Mouse (Mus musculus) neutrophil, adult 65 days (primary cell): ENCODE measurements around the gene Wfdc9. TPM values are rescaled to one million over a fixed set of nuclear protein-coding genes. Genes with fewer than 3 reads are reported as not detected.

Experiments
- total RNA-seq: library from RNA; stranded (reverse); gene quantifications from 2 replicates; pipeline ENCODE4 v1.2.4, GENCODE M21; 2023

The Wfdc9 gene
- not detected in 2 replicates for total RNA-seq

GRCm38 (mm10) chr2:164656483-164656882 is at the start of gene Wfdc9:
TSS of gene Wfdc9 (minus strand) at chr2:164656583.

GRCm38 (mm10) chr2:164698201-164698600 is 41.8 kb upstream of the Wfdc9 start, which contains the start of gene Spint4:
TSS of gene Spint4 (plus strand) at chr2:164698501.

GRCm38 (mm10) chr2:164684807-164685206 is 28.4 kb upstream of the Wfdc9 start, which contains the start of gene Wfdc13:
TSS of gene Wfdc13 (plus strand) at chr2:164685107.

GRCm38 (mm10) chr2:164673987-164674386 is 17.6 kb upstream of the Wfdc9 start, which contains the start of gene Wfdc11:
TSS of gene Wfdc11 (minus strand) at chr2:164674087.

GRCm38 (mm10) chr2:164655858-164656257 is 525 bp downstream of the Wfdc9 start, which contains the start of gene Wfdc10:
TSS of gene Wfdc10 (plus strand) at chr2:164656046.

GRCm38 (mm10) chr2:164638696-164639095 is 17.7 kb downstream of the Wfdc9 start, which contains the start of gene Wfdc16:
TSS of gene Wfdc16 (minus strand) at chr2:164638796.

GRCm38 (mm10) chr2:164613471-164613870 is 42.9 kb downstream of the Wfdc9 start, which contains the start of the genes Wfdc6b and Wfdc8:
TSS of gene Wfdc6b (plus strand) at chr2:164613522.
TSS of gene Wfdc8 (minus strand) at chr2:164613626.

Other genes starting within 250 kb of the Wfdc9 start
- 1.4 and 5.3 TPM in 2 replicates for gene Sdc4, start 212.7 kb downstream of the Wfdc9 start, total RNA-seq
- 32.7 and 33.5 TPM in 2 replicates for gene Sys1, start 199.6 kb downstream of the Wfdc9 start, total RNA-seq
- 0.63 TPM in 1 of 2 replicates, not detected in the other for gene Gm20458, start 195.6 kb downstream of the Wfdc9 start, total RNA-seq
- not detected in 2 replicates for gene Trp53tg5, start 182.9 kb downstream of the Wfdc9 start, total RNA-seq
- 2.1 and 3.2 TPM in 2 replicates for gene Dbndd2, start 170.5 kb downstream of the Wfdc9 start, total RNA-seq
- 42.1 and 46.4 TPM in 2 replicates for gene Pigt, start 159.1 kb downstream of the Wfdc9 start, total RNA-seq
- gene Wfdc2, start 94.2 kb downstream of the Wfdc9 start, total RNA-seq = not detected in 2 replicates
- not detected in 2 replicates for gene Spint3, start 83.1 kb downstream of the Wfdc9 start, total RNA-seq
- gene Wfdc6a, start 71.1 kb downstream of the Wfdc9 start, total RNA-seq = not detected in 2 replicates
- not detected in 2 replicates for gene Eppin, start 63.0 kb downstream of the Wfdc9 start, total RNA-seq
- not detected in 2 replicates for gene Wfdc6b, start 43.1 kb downstream of the Wfdc9 start, total RNA-seq
- gene Wfdc8, start 43.0 kb downstream of the Wfdc9 start, total RNA-seq = not detected in 2 replicates
- gene Wfdc16, start 17.8 kb downstream of the Wfdc9 start, total RNA-seq = not detected in 2 replicates
- 7.5 and 8.1 TPM in 2 replicates for gene Wfdc10, start 537 bp downstream of the Wfdc9 start, total RNA-seq
- gene Wfdc11, start 17.5 kb upstream of the Wfdc9 start, total RNA-seq = not detected in 2 replicates
- gene Wfdc13, start 28.5 kb upstream of the Wfdc9 start, total RNA-seq = not detected in 2 replicates
- not detected in 2 replicates for gene Spint4, start 41.9 kb upstream of the Wfdc9 start, total RNA-seq
- not detected in 2 replicates for gene Spint5, start 58.7 kb upstream of the Wfdc9 start, total RNA-seq
- not detected in 2 replicates for gene Wfdc3, start 89.3 kb upstream of the Wfdc9 start, total RNA-seq
- 34.5 and 42.9 TPM in 2 replicates for gene Dnttip1, start 89.4 kb upstream of the Wfdc9 start, total RNA-seq
- 84.3 and 94.9 TPM in 2 replicates for gene Ube2c, start 113.3 kb upstream of the Wfdc9 start, total RNA-seq
- gene Tnnc2, start 123.4 kb upstream of the Wfdc9 start, total RNA-seq = 0.73 TPM in 1 of 2 replicates, not detected in the other
- 2.2 and 2.6 TPM in 2 replicates for gene Snx21, start 129.2 kb upstream of the Wfdc9 start, total RNA-seq
- 44.2 and 45.5 TPM in 2 replicates for gene Acot8, start 148.3 kb upstream of the Wfdc9 start, total RNA-seq
- 1.5 and 1.7 TPM in 2 replicates for gene Zswim3, start 148.5 kb upstream of the Wfdc9 start, total RNA-seq
- gene Zswim1, start 166.1 kb upstream of the Wfdc9 start, total RNA-seq = 3.1 and 4.0 TPM in 2 replicates
- gene Spata25, start 172.0 kb upstream of the Wfdc9 start, total RNA-seq = not detected in 2 replicates
- gene Ctsa, start 176.3 kb upstream of the Wfdc9 start, total RNA-seq = 149 and 152 TPM in 2 replicates
- gene Neurl2, start 176.9 kb upstream of the Wfdc9 start, total RNA-seq = 0.66 and 1.6 TPM in 2 replicates
- 1.7 and 3.0 TPM in 2 replicates for gene Pltp, start 201.1 kb upstream of the Wfdc9 start, total RNA-seq
- 48.8 and 69.6 TPM in 2 replicates for gene Pcif1, start 222.7 kb upstream of the Wfdc9 start, total RNA-seq